Mouse (Mus musculus): Measurements from ENCODE around the gene Paxx.

DNA sequence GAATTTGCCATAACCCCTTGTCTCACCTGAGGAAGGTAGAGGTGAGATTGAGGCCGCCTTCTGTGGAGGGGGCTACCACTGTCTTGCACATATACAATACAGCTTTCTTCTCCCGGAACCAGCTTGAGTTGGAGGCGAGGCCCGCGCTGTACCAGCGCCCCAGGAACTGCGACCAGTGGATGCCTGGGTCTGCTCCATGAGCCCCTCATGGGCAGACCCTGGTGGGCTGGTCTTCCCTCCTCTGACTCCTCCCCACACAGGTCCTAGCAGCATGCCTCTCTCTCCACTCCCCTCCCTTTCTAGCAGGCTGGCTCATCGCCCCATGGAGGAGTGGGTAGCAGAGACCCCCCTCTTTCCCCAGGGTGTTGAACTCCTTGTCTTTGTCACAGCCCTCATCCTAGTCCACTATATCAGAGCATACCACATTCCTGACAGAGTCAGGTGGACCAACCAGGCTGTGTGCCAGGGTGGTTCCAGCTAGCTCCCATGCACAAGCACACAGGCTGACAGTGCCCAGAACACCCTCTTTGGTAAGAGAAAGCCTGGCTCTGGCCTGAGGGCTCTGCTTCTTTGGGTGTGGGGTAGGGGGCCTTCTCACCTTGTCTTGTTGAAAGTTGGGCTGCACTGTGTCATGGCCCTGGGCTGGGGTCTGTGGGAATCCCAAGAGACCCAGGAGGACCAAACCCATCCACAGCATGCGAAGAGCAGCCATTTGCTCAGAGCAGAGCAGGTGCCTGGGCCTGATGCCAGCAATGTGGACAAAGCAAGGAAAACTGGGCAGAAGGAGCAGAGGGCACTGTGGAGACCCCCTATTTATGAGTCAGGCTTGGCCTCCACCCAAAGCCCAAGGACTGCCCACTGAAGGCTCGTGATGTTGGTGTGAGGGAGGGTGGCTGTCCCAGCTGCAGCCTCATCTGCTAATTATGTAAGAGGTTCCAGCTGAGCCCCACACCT is 8.3 kb upstream of the Paxx start:
- TF ChIP-seq CTCF (IDR thresholded peaks at IDR 0.05; ENCODE audit: control insufficient read depth, insufficient read depth, low read length) (no peak), POLR2A (IDR thresholded peaks at IDR 0.05; ENCODE audit: borderline replicate concordance, control insufficient read depth, low read depth, low read length) (no peak)
